Mouse (Mus musculus) monocyte, adult 59 days (primary cell): Measurements from ENCODE around the gene Plekha5. TPM values are rescaled to one million over a fixed set of nuclear protein-coding genes. Genes with fewer than 3 reads are reported as not detected.

ENCODE experiments used
- total RNA-seq, 2 experiments: library from RNA; stranded (reverse); gene quantifications; one replicate each; pipeline ENCODE4 v1.2.4; 2023

Gene Plekha5
- total RNA-seq, result 1 to 10 TPM; 7.3 to 7.7 TPM

DNA sequence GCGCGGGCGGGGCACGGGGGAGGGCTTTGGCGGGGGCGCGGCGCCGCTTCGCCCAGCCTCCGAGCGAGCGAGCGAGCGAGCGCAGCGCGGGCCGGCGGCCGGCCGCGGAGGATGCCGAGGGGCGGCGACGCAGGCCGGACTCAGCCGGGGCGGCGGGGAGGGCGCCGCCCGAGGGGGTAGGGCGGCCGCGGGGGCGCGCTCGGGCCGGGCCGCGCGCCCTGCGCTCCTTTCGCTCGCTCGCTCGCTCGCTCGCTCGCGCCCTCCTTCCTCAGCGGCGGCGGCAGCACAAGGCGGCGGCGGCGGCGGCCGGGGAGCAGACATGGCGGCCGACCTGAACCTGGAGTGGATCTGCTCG is at the start of gene Plekha5:
TSS of gene Plekha5 (plus strand) at position 209 of the 355 bp plus-strand sequence.

DNA sequence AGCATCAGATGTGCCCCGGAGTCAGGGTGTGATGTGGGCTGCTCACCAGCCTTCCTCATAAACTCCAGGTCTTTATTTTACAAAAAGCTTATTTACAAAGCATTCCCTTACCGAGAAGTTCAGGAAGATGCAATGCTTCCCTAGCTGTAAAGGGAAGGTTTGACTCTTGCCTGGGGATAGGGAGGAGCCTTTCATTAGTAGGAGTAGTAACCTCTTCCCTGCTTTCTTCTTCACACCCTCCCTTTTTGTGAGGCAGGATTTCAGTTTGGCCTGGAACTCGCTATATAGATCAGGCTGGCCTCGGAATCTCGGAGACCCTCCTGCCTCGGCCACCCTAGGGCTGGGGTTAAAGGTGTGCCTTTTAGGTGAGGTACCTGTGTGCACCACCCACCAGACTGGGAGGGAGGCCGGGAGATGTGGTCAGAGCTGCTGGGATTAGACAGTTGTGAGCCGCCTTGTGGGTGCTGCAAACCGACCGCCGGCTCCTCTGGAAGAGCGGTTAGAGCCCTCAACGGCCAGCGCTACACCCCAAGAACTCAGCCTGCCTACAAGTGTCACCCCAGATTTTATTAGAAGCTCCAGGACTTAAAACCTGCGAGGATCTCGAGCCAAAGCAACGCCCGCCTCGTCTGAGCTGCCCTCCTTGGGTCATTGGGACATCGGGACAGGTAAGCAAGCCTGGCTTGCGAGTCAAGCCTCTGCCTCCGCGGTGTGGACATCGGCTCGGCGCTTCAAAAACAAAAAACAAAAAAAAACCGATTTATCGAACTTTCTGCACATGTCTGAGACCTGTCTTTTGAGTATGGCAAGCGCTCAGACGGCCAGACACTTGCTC is 198.8 kb downstream of the Plekha5 start, which contains the start of gene Aebp2:
TSS of gene Aebp2 (plus strand) at position 273 of the 835 bp plus-strand sequence.

Other genes with a start within 250 kb of the Plekha5 start
- gene Aebp2, start 198.6 kb downstream of the Plekha5 start, total RNA-seq, result 10 to 100 TPM; 58.4 to 61.0 TPM